Mouse (Mus musculus) lung, postnatal 0 days (tissue): ENCODE results near the gene Pla2g12b.

Experiments used
- CTCF ChIP-seq: IDR thresholded peaks from 2 replicates; pipeline ENCODE4 v1.5.1; 2016; ENCODE audit warnings: antibody characterized with exemption, mild to moderate bottlenecking
- EP300 ChIP-seq: IDR thresholded peaks from 2 replicates; pipeline ENCODE4 v1.6.1; 2016; ENCODE audit warnings: antibody characterized with exemption, mild to moderate bottlenecking, control low read depth

GRCm38 (mm10) chr10:59402899-59403792 lies at the start of gene Pla2g12b:
- TF ChIP-seq CTCF: no peak
- TF ChIP-seq EP300: no peak
